Mouse (Mus musculus): Measurements from ENCODE around the gene Slc6a16. TPM values are rescaled to one million over a fixed set of nuclear protein-coding genes. Genes with fewer than 3 reads are reported as not detected.

Slc6a16 gene
- total RNA-seq, 1 experiment, result 12.7 TPM

- Histone ChIP-seq H3K9ac (ENCODE audit: insufficient read depth, low read depth, low read length, poor library complexity, severe bottlenecking) (peak within 1 kb of the TSS; percentile 93), H3K4me1 (ENCODE audit: control insufficient read depth in 2 of 2, insufficient read depth in 2 of 2, low read length in 2 of 2, poor library complexity in 1 of 2) (peaks cover 4 to 27% of the 10 kb centered on the region in 2 experiments; a peak in 2 of 4 replicates), H3K9me3 (ENCODE audit: control insufficient read depth, insufficient read depth, low read depth, low read length) (no peaks in the 10 kb centered on the region), H3K27ac (ENCODE audit: insufficient read depth, low read depth, low read length, poor library complexity, severe bottlenecking) (peak within 1 kb of the TSS; percentile 78), H3K36me3 (ENCODE audit: control insufficient read depth, insufficient read depth, low read length, poor library complexity, severe bottlenecking) (peaks cover 29% of the 10 kb centered on the region), H3K4me3 (ENCODE audit: insufficient read depth in 1 of 2, low read depth in 1 of 2, low read length in 2 of 2, poor library complexity in 1 of 2, severe bottlenecking in 1 of 2) (peak within 1 kb of the TSS; percentile 70 to 89)
- DNase-seq (ENCODE audit: low read depth, low spot score), result peak; percentile 69
- TF ChIP-seq ZNF384 (IDR thresholded peaks at IDR 0.05; ENCODE audit: low read depth, low read length), result no peak
- in situ Hi-C loops (cut with MboI; ENCODE audit: low sequenced_read_pairs in 2 of 2, unreplicated experiment in 2 of 2), result no loop called here
Measured at GRCm38 (mm10) chr7:45215673-45216441, 25.0 kb upstream of the Slc6a16 start, which contains the start of gene Tead2. TSS of gene Tead2 (plus strand) at chr7:45215753.

- in situ Hi-C loops (cut with MboI; ENCODE audit: low sequenced_read_pairs in 2 of 2, unreplicated experiment in 2 of 2), result no loop called here
- no peaks in the 10 kb centered on the region for H3K9me3 ChIP-seq (ENCODE audit: control insufficient read depth, insufficient read depth, low read depth, low read length)
- H3K4me3 ChIP-seq (ENCODE audit: insufficient read depth in 1 of 2, low read depth in 1 of 2, low read length in 2 of 2, poor library complexity in 1 of 2, severe bottlenecking in 1 of 2), result peak overlapping the region; percentile 70 to 89
- peak overlapping the region; percentile 93 for H3K9ac ChIP-seq (ENCODE audit: insufficient read depth, low read depth, low read length, poor library complexity, severe bottlenecking)
- peaks cover 30% of the 10 kb centered on the region for H3K36me3 ChIP-seq (ENCODE audit: control insufficient read depth, insufficient read depth, low read length, poor library complexity, severe bottlenecking)
- H3K4me1 ChIP-seq (ENCODE audit: control insufficient read depth in 2 of 2, insufficient read depth in 2 of 2, low read length in 2 of 2, poor library complexity in 1 of 2), result peaks cover 1 to 23% of the 10 kb centered on the region in 2 experiments; a peak in 2 of 4 replicates
- TF ChIP-seq HCFC1 (IDR thresholded peaks at IDR 0.05; ENCODE audit: borderline replicate concordance, insufficient read depth, low read length) (no peak), CHD2 (IDR thresholded peaks at IDR 0.05; ENCODE audit: low read depth, low read length) (no peak), ZNF384 (IDR thresholded peaks at IDR 0.05; ENCODE audit: low read depth, low read length) (no peak), MAFK (IDR thresholded peaks at IDR 0.05; ENCODE audit: insufficient read depth, low read depth, low read length) (no peak), ZC3H11A (IDR thresholded peaks at IDR 0.05; ENCODE audit: borderline replicate concordance, low read depth, low read length) (no peak)
- peak overlapping the region; percentile 78 for H3K27ac ChIP-seq (ENCODE audit: insufficient read depth, low read depth, low read length, poor library complexity, severe bottlenecking)
- DNase-seq (ENCODE audit: low read depth, low spot score), result peak; percentile 79
Measured at GRCm38 (mm10) chr7:45216442-45217183, 24.3 kb upstream of the Slc6a16 start.

- Histone ChIP-seq H3K4me1 (ENCODE audit: control insufficient read depth in 2 of 2, insufficient read depth in 2 of 2, low read length in 2 of 2, poor library complexity in 1 of 2) (peaks cover 0 to 19% of the 10 kb centered on the region in 2 experiments; a peak in 2 of 4 replicates), H3K9me3 (ENCODE audit: control insufficient read depth, insufficient read depth, low read depth, low read length) (no peaks in the 10 kb centered on the region), H3K27ac (ENCODE audit: insufficient read depth, low read depth, low read length, poor library complexity, severe bottlenecking) (no peak overlapping the region), H3K36me3 (ENCODE audit: control insufficient read depth, insufficient read depth, low read length, poor library complexity, severe bottlenecking) (peaks cover 55% of the 10 kb centered on the region), H3K9ac (ENCODE audit: insufficient read depth, low read depth, low read length, poor library complexity, severe bottlenecking) (no peak overlapping the region), H3K4me3 (ENCODE audit: insufficient read depth in 1 of 2, low read depth in 1 of 2, low read length in 2 of 2, poor library complexity in 1 of 2, severe bottlenecking in 1 of 2) (no peak overlapping the region)
- no peak for DNase-seq (ENCODE audit: low read depth, low spot score)
- in situ Hi-C loops (cut with MboI; ENCODE audit: low sequenced_read_pairs in 2 of 2, unreplicated experiment in 2 of 2), result no loop called here
- TF ChIP-seq ZNF384 (IDR thresholded peaks at IDR 0.05; ENCODE audit: low read depth, low read length), result no peak
- no peak for TF ChIP-seq ZC3H11A (IDR thresholded peaks at IDR 0.05; ENCODE audit: borderline replicate concordance, low read depth, low read length)
- no peak for TF ChIP-seq HCFC1 (IDR thresholded peaks at IDR 0.05; ENCODE audit: borderline replicate concordance, insufficient read depth, low read length)
Measured at GRCm38 (mm10) chr7:45221680-45222079, 19.2 kb upstream of the Slc6a16 start.

GRCm38 (mm10) chr7:45224826-45225225 is 16.1 kb upstream of the Slc6a16 start:
- H3K36me3 ChIP-seq (ENCODE audit: control insufficient read depth, insufficient read depth, low read length, poor library complexity, severe bottlenecking), result peaks cover 47% of the 10 kb centered on the region
- peaks cover 0 to 11% of the 10 kb centered on the region in 2 experiments; a peak in 2 of 4 replicates for H3K4me1 ChIP-seq (ENCODE audit: control insufficient read depth in 2 of 2, insufficient read depth in 2 of 2, low read length in 2 of 2, poor library complexity in 1 of 2)
- DNase-seq (ENCODE audit: low read depth, low spot score), result no peak
- H3K27ac ChIP-seq (ENCODE audit: insufficient read depth, low read depth, low read length, poor library complexity, severe bottlenecking), result no peak overlapping the region
- in situ Hi-C loops (cut with MboI; ENCODE audit: low sequenced_read_pairs in 2 of 2, unreplicated experiment in 2 of 2), result no loop called here
- no peak overlapping the region for H3K9ac ChIP-seq (ENCODE audit: insufficient read depth, low read depth, low read length, poor library complexity, severe bottlenecking)
- no peak for TF ChIP-seq ZNF384 (IDR thresholded peaks at IDR 0.05; ENCODE audit: low read depth, low read length)
- no peak for TF ChIP-seq CHD2 (IDR thresholded peaks at IDR 0.05; ENCODE audit: low read depth, low read length)
- no peak for TF ChIP-seq ZC3H11A (IDR thresholded peaks at IDR 0.05; ENCODE audit: borderline replicate concordance, low read depth, low read length)
- no peak for TF ChIP-seq MAFK (IDR thresholded peaks at IDR 0.05; ENCODE audit: insufficient read depth, low read depth, low read length)
- no peak for TF ChIP-seq HCFC1 (IDR thresholded peaks at IDR 0.05; ENCODE audit: borderline replicate concordance, insufficient read depth, low read length)
- H3K4me3 ChIP-seq (ENCODE audit: insufficient read depth in 1 of 2, low read depth in 1 of 2, low read length in 2 of 2, poor library complexity in 1 of 2, severe bottlenecking in 1 of 2), result no peak overlapping the region
- H3K9me3 ChIP-seq (ENCODE audit: control insufficient read depth, insufficient read depth, low read depth, low read length), result no peaks in the 10 kb centered on the region

All from ES-E14 (cell line).